Mouse (Mus musculus) G1E-ER4 (cell line): ENCODE results near the gene Olfr710. TPM values are rescaled to one million over a fixed set of nuclear protein-coding genes. Genes with fewer than 3 reads are reported as not detected.
"Not testable (repeated sequence)": the region's sequence is repeated elsewhere in the genome, so short reads cannot be mapped to it uniquely, and the experiment has no call there.

Experiments
- GATA1 ChIP-seq: IDR thresholded peaks from one replicate; pipeline ENCODE4 v1.8.0; 2012; ENCODE audit warnings: low read length, inconsistent platforms
- polyA plus RNA-seq: library from polyadenylated mRNA; stranded (reverse); fragments of >175 nt; gene quantifications from 2 replicates; pipeline ENCODE4 v1.2.3, GENCODE M21; 2012

Olfr710 gene
- not detected in 2 replicates for polyA plus RNA-seq

- no peak for TF ChIP-seq GATA1
Observed at GRCm38 (mm10) chr7:106948212-106948611, at the start of gene Olfr710. Gene Olfr710, minus strand, starts transcription at chr7:106948312.

- TF ChIP-seq GATA1 = no peak
Observed at GRCm38 (mm10) chr7:106985236-106985635, 37.1 kb upstream of the Olfr710 start.

- TF ChIP-seq GATA1 = no peak
Observed at GRCm38 (mm10) chr7:106975353-106975752, 27.2 kb upstream of the Olfr710 start, which contains the start of gene Olfr711. Gene Olfr711, minus strand, starts transcription at chr7:106975453.

GRCm38 (mm10) chr7:106963837-106964236, 15.7 kb upstream of the Olfr710 start, which contains the start of gene Olfr6:
Gene Olfr6, minus strand, starts transcription at chr7:106963937.
- no peak for TF ChIP-seq GATA1

GRCm38 (mm10) chr7:106932119-106932518, 16.0 kb downstream of the Olfr710 start, which contains the start of gene Olfr709-ps1:
Gene Olfr709-ps1, minus strand, starts transcription at chr7:106932219.
- no peak for TF ChIP-seq GATA1

- no peak for TF ChIP-seq GATA1
Observed at GRCm38 (mm10) chr7:106907676-106908075, 40.4 kb downstream of the Olfr710 start, which contains the start of gene Olfr1532-ps1. Gene Olfr1532-ps1, plus strand, starts transcription at chr7:106908001.

- TF ChIP-seq GATA1 = not testable (repeated sequence)
Observed at GRCm38 (mm10) chr7:106901141-106901540, 47.0 kb downstream of the Olfr710 start, which contains the start of gene Olfr707. Gene Olfr707, minus strand, starts transcription at chr7:106901241.

Other genes with a start within 250 kb of the Olfr710 start
- gene Olfr695, start 231.9 kb downstream of the Olfr710 start, polyA plus RNA-seq = not detected in 2 replicates
- gene Olfr697, start 205.9 kb downstream of the Olfr710 start, polyA plus RNA-seq = not detected in 2 replicates
- not detected in 2 replicates for gene Olfr698, start 192.9 kb downstream of the Olfr710 start, polyA plus RNA-seq
- not detected in 2 replicates for gene Olfr699, start 155.1 kb downstream of the Olfr710 start, polyA plus RNA-seq
- not detected in 2 replicates for gene Olfr700, start 139.5 kb downstream of the Olfr710 start, polyA plus RNA-seq
- not detected in 2 replicates for gene Olfr701, start 134.2 kb downstream of the Olfr710 start, polyA plus RNA-seq
- not detected in 2 replicates for gene Olfr702, start 114.4 kb downstream of the Olfr710 start, polyA plus RNA-seq
- gene Olfr703, start 105.0 kb downstream of the Olfr710 start, polyA plus RNA-seq = not detected in 2 replicates
- gene Olfr704, start 85.1 kb downstream of the Olfr710 start, polyA plus RNA-seq = not detected in 2 replicates
- not detected in 2 replicates for gene Olfr705, start 71.4 kb downstream of the Olfr710 start, polyA plus RNA-seq
- gene Olfr706, start 60.1 kb downstream of the Olfr710 start, polyA plus RNA-seq = not detected in 2 replicates
- not detected in 2 replicates for gene Olfr707, start 47.1 kb downstream of the Olfr710 start, polyA plus RNA-seq
- gene Olfr1532-ps1, start 40.3 kb downstream of the Olfr710 start, polyA plus RNA-seq = not detected in 2 replicates
- gene Olfr709-ps1, start 16.1 kb downstream of the Olfr710 start, polyA plus RNA-seq = not detected in 2 replicates
- gene Olfr6, start 15.6 kb upstream of the Olfr710 start, polyA plus RNA-seq = not detected in 2 replicates
- not detected in 2 replicates for gene Olfr711, start 27.1 kb upstream of the Olfr710 start, polyA plus RNA-seq
- not detected in 2 replicates for gene Olfr2, start 57.8 kb upstream of the Olfr710 start, polyA plus RNA-seq
- gene Olfr713, start 82.9 kb upstream of the Olfr710 start, polyA plus RNA-seq = not detected in 2 replicates
- not detected in 2 replicates for gene Olfr714, start 122.7 kb upstream of the Olfr710 start, polyA plus RNA-seq
- gene Olfr17, start 144.9 kb upstream of the Olfr710 start, polyA plus RNA-seq = not detected in 2 replicates
- gene Olfr715b, start 162.1 kb upstream of the Olfr710 start, polyA plus RNA-seq = not detected in 2 replicates
- gene Olfr715, start 182.8 kb upstream of the Olfr710 start, polyA plus RNA-seq = not detected in 2 replicates
- not detected in 2 replicates for gene Olfr716, start 190.0 kb upstream of the Olfr710 start, polyA plus RNA-seq
- gene Nlrp14, start 218.7 kb upstream of the Olfr710 start, polyA plus RNA-seq = not detected in 2 replicates